Mouse (Mus musculus) adrenal gland, adult 2 months (tissue): ENCODE data around the gene Epas1. TPM values are rescaled to one million over a fixed set of nuclear protein-coding genes. Genes with fewer than 3 reads are reported as not detected.

Source experiments
- DNase-seq: peaks from one replicate; pipeline ENCODE4 v3.0.0; 2021
- polyA plus RNA-seq: library from polyadenylated mRNA; depleted of rRNA; stranded (reverse); fragments of >200 nt; gene quantifications from 2 replicates; pipeline ENCODE4 v1.2.3, GENCODE M21; 2012
- total RNA-seq, 2 experiments: library from RNA; stranded (reverse); gene quantifications; 2 replicates each; pipeline ENCODE4 v1.2.3; 2021

The Epas1 gene
- total and polyA plus RNA-seq, 3 experiments = 155 to 179 (median 178) TPM

- no peak for DNase-seq
These were observed 34.3 kb downstream of the Epas1 start for GRCm38 (mm10) chr17:86787805-86788204.

DNA sequence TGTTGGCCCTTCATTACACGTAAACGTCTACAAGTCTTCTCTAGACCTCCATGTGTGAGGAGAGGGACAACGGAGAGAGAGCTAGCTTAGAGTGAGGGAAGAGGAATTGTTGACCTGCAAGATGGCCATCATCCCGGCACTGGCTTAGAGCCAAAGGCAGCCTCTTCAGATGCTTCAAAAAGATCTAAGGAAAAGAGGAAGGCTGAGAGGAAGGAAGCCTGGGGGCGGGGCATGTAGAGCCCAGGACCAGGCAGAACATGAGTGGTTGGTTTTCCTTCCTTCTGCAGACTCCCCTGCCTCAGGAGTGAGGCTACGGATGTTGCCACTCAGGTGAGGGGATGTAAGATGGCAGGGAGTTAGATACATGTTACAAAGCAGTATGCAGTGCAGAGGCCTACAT is 34.8 kb downstream of the Epas1 start:
- DNase-seq = no peak

GRCm38 (mm10) chr17:86791925-86792324 is 38.4 kb downstream of the Epas1 start:
- DNase-seq = no peak

DNA sequence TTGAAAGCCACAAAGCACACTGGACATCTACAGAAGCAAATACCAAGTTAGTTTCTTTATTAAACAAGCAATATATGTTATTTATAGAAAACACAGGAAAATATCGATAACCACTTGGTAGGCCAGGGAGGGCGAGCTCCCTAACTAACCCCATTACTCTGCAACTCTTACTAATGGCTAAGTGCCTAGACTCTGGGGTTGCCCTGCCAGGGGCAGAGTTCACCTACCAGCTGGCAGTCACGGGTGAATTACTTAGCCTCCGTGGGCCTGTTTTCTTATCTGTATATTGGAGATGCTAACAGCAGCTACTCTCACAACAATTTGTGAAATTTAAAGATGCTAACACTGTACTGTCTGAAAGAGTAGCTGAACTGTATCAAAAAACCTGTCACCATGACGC is 42.3 kb downstream of the Epas1 start:
- DNase-seq = no peak

DNA sequence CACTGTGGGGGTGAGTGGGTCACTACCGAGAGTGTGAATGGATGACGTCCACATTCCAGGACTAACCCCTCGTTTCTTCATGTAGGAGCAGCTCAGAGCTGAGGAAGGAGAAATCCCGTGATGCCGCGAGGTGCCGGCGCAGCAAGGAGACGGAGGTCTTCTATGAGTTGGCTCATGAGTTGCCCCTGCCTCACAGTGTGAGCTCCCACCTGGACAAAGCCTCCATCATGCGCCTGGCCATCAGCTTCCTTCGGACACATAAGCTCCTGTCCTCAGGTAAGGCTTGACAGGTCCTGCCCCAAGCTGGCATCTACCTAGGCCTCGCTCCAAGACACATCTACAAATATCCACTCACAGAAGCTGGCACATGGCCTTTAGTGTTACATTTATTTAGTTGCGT is 43.5 kb downstream of the Epas1 start:
- no peak for DNase-seq

DNA sequence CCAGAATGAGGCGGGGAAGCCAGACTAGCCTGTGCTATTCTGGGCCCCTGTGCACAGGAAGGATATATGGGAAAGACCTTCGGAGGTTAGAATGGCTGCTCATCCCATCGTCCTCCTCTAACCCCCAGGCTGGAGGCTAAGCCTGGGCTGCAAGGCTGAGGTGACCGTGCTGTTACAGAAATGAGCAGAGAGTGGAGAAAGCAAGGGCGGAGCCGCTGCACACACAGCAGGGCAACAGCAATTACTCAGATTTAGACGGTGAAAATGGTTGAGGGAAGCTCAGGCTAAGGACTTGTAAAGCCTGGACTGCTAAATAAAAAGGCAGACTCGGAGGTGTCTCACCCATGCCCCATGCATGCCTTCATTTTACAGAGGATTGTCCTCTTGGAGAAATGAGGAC is 45.0 kb downstream of the Epas1 start:
- peak; percentile 54 for DNase-seq

- peak; percentile 25 for DNase-seq
These were observed 45.5 kb downstream of the Epas1 start for GRCm38 (mm10) chr17:86798951-86799350.

DNA sequence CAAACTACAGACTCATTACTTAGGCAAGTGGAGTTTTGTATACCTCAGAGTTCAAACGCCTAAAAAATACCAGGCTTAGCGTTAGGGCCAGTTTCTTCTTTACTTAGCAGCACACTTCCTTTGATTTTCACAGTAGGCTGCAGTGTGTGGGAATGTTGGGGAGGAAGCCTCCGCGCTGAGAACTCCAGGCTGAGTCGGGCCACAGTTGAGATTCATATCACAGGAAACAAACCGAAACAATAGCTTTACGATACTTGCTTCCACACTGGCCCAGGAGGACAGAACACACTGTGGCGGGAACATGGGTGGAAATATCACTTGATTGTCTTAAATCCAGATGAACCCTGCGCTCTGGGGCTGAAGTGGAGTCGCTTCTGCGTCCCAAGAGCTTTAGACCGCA is 47.0 kb downstream of the Epas1 start:
- DNase-seq = no peak

GRCm38 (mm10) chr17:86801213-86801815 is 47.8 kb downstream of the Epas1 start:
- peak; percentile 83 for DNase-seq

GRCm38 (mm10) chr17:86801876-86802275 is 48.4 kb downstream of the Epas1 start:
- peak; percentile 36 for DNase-seq

- DNase-seq = peak; percentile 59
These were observed 49.0 kb downstream of the Epas1 start for GRCm38 (mm10) chr17:86802351-86802985.

GRCm38 (mm10) chr17:86803147-86803546 is 49.6 kb downstream of the Epas1 start:
- DNase-seq = peak; percentile 29

DNA sequence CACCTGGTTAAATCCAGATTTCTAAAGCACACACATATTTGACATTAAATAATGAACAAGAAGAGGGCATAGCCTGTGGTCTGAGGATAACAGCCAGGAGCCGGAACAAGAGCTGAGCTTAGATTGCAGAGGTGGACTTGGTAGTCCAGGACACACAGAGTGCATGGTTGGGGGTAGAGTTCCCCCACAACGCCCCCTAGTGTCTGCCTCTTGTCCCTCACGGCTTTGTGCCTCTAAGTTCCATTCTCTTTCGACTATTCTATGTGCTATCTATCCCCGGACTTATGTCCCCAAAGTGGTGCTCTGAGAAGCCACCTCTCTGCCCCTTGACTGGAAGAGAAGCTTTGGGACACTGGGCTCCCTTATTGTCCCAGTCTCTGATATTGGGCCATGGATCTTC is 50.2 kb downstream of the Epas1 start:
- no peak for DNase-seq

DNA sequence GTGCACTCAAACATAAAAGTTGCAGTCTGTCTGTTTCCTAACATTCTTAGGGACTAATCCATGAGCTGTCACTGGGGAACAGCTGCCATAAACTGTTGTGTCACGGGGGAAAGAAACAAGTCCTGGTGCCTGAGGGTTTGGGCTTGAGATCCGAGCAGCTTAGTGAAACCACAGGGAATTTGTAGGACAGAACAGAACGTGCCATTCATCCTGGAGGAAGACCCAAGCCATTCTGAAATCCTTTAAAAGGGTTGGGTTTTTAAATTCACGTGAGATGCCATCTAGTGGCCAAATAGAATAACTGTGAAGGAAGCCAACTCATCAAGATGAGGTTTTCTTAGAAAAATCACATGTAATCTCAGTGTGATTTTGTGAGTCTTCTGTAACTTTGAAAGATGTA is 58.5 kb downstream of the Epas1 start:
- peak; percentile 19 for DNase-seq

DNA sequence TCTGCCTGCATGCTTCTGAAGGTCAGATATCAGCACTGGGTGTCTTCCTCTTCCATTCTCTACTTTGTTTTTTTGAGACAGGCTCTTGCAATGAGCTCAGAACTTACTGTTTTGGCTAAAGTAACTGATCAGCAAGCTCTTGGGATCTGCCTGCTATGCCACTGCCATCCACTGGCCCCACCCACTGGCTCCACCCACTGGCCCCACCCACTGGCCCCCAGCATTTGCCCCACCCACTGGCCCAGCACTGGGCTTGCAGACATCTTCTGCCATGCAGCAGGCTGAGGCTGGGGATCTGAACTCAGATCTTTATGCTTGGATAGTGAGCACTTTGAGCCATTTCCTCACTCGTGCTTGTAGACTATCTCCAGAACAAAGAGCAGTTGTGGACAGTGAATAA is 60.8 kb downstream of the Epas1 start:
- DNase-seq = peak; percentile 53

DNA sequence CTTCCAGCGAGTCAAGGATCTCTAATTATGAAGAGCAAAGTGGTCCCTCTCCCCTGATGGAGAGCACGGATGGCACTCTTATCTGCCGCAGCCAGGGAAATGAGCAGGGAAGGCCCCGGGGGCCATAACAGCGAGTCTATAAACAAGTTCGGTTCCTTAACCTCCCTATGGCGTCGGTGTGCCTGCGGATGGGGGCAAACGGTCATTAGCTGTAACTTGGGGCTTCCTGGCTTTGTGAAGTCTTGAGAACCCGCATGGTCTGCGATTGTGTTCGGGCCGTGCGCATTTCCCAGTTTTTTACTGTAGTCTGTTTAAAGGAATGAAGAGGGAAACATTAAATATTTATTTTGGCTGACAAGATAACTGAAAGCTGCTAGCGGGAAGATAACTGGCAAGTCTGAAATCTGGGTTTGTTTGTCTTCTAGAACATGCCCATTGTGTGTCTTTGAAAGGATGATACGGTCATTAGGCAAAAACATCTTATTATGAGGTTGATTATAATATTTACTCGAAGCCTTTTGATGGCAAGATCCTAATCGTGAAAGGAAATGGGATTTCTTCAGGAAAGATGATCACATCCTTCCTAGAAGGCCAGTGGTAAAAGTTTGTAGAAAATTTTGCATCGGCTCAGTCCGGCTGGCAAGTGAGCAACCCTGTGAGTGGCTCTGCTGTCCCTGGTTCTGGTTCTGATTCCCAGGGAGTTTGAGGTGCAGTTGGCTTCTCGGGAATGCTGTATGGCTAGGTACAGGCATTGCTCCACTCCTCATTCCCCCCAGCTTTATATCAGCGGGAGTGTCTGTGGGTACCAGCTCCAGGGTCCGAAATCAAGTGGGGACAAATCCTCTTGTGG is 61.7 kb downstream of the Epas1 start:
- no peak for DNase-seq

GRCm38 (mm10) chr17:86822017-86822737 is 68.7 kb downstream of the Epas1 start:
- DNase-seq = no peak

GRCm38 (mm10) chr17:86824502-86825162 is 71.1 kb downstream of the Epas1 start:
- no peak for DNase-seq

DNA sequence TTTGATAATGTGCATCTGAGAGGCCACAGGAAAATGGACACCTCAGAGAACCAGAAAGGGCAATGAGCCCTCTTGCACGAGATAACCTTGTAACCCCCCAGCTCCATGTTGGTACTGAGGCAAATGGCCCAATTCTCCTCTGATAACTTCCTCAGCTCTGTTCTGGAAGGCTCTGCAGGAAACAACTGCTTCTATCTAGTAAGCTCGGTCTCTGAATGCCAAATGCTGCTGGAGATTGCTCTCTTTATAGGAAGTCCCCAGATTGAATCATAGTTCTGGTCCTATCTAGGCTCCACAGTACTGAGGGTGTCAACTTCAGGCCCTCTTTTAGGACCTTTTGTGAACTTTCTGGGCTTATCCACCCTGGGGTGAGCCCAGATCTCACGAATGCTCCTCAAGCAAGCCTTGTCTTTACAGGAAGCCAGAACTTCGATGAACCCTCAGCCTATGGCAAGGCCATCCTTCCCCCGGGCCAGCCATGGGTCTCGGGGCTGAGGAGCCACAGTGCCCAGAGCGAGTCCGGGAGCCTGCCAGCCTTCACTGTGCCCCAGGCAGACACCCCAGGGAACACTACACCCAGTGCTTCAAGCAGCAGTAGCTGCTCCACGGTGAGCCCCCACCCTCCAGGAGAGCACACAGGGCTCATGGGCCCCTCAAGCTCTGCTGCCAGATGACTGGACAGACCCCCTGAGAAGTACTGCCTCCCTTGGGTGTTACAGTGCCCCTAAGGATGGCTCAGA is 71.8 kb downstream of the Epas1 start:
- no peak for DNase-seq

DNA sequence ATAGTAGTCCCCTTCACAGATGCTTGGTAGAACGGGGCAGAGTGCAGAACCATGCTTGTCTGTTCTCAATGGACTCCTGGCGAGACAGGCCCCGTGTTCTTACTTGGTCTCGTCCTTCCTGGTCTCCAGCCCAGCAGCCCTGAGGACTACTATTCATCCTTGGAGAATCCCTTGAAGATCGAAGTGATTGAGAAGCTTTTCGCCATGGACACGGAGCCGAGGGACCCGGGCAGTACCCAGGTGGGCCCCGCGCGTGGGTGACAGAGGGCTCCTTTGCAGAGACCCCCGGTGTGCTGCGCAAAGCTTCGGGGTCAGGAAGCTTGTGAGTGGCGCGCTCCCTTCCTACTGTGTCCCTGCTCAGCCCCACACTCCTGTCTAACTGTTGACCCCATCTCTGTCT is 72.9 kb downstream of the Epas1 start:
- no peak for DNase-seq
